Mouse (Mus musculus) frontal cortex, postnatal 10 days (tissue): ENCODE results near the gene Wwox.

Experiments used
- DNase-seq, 2 experiments: peaks; one replicate each; pipeline ENCODE4 v3.0.0; 2022; ENCODE audit warnings: low spot score in 2 of 2, mixed read lengths in 1 of 2

Wwox gene

DNA sequence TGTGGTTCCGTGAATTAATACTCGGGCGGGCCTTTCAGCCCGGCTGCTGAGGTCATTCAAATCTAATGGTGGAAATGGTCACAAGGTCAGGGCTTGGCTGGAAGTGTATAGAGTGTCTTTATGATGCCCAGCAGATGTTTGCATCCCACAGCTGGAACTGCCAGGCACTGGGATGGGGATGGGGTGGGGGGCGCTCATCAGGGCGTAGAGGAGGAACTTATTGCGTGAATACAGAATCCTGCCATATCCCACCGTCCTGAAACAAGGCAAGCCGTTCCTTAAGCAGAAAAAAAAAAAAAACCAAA, 571.3 kb downstream of the Wwox start:
- DNase-seq: no peak

DNA sequence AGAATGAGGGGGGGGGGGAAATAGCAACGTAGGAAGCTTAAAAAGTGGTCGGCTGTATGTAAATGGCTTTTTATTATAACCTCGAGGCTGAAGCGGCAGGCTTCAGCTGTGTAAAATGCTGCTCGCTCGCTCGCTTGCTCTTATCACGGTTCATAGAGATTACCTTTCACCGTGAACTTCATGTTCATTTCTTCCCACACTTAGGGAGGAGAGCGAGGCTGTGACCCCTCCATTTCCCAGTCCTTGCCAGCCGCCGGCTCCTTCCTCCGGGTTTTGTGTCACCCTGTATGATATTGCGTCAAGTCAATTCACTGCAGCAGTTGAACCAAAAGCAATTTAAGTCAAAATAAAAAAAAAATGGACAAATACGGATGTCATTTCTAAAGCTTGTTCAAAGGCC, 580.2 kb downstream of the Wwox start:
- DNase-seq: no peak

DNA sequence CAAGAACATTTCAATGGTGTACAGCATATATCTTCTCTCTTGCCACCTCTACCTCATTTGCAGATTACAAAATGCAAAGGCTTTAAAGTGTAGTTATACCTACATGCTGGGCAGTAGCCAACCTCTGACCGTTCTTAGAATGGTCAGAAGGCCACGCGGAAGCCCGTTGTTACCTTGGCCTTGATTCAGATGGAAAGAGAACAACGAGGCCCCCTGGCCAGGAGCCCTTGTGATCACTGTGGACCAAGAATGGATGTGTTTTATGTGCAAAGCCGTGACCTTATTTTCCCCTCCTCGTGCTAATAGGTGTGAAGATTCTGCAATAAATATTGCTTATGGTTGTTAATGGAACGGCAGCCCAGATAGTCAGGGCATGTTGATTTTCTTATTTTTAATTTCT, 582.3 kb downstream of the Wwox start:
- no peak for DNase-seq

DNA sequence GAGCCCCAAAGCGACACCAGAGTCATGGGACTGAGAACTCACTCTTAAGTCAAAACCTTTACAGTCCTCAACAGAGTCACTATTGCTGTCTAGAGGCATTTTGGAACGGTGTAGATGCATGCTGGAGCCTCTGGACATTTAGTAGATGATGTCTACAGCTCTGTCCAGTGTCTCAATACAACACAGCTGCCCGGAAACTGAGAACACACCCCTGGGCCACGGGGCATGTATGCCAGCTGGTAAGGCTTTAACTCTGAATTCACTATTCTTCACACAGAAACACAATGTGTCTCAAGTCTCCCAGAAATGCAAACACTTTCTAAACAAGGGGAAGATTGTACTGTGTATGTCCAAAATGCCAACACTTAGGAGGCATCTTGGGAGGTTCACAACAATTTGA, 584.6 kb downstream of the Wwox start:
- no peak for DNase-seq

DNA sequence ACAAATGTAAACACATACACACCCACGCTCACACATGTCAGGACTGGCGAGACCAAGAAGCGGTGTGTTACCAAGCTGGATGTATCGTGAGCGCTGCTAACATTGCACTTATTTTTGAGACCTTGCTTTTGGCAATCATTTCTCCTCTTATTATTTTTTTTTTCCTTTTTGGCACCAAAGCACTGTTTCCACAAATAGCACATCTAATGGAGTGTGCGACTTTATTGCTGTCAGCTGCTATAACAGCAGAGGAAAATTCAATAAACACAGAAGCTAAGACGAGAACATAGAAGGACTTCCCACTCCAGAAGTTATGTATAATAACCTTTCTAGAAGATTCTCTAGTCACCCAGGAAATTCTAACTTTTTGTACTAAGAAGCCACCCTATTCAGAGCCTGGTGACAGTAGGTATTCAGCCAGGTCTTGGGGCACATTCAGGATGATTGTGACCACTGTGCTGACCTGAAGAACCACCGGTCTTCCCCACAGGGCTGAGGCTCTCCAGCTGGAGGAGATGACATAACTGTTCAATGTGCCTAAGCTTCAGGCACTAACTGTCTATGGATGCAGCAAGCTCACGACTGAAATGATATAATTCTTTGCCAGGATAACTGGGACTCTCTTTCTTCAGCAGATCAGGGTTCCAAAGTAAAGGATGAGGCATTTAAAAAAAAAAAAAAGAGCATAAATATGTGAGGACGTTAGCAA, 586.1 kb downstream of the Wwox start:
- DNase-seq: no peak

DNA sequence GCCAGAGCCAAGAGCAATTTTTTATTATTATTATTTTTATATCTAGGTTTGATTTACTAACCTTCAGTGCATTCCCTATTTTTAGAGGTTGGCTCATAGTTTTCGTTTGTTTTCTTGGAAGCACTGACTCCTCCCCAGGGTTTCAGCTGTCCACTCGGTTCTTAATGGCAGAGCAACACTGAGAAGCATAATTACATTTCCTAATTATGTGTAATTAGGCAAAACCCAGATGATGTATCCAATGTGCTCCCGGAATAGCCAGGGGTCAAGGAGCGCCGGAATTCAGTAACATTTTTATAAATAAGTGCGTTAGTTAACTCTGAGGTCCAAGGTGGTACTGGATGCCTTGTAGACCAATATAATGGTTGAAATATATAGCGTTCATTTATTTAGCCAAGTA, 586.7 kb downstream of the Wwox start:
- no peak for DNase-seq

DNA sequence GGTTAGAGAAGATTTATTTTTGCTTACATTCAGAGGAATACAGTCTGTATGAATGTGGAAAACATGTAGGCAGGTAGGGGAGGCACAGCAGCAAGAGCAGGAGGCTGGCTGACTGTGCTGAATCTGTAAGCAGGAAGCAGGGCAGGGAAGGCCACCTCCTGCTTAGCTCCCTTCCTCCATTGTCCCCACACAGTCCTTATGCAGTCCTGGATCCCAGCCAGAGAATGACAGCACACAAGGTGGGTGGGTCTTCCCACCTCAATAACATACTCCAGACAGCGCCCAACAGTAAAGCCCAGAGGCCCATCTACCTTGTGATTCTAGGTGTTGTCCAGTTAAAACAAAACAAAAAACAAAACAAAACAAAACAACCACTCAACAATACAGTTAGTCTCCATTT, 593.7 kb downstream of the Wwox start:
- DNase-seq: no peak

DNA sequence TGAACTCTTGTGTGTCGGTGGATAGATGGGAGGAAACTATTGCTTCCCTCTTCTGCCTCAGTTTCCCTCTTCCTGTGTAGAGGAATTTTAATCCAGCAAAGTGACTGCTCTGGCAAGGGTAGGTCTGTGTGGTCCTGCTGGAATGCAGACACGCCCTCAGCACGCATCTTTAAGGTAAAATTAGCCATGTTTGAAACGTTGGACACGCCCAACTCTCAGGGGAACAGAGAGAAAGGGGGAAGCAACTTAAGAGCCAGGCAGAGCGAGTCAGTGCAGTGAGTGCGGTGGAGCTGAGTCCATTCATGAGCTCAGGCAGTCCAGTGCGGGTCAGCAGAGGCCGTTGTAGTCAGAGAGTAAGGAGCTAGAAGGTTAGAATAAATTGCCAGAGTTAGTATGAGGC, 596.6 kb downstream of the Wwox start:
- DNase-seq: no peak

DNA sequence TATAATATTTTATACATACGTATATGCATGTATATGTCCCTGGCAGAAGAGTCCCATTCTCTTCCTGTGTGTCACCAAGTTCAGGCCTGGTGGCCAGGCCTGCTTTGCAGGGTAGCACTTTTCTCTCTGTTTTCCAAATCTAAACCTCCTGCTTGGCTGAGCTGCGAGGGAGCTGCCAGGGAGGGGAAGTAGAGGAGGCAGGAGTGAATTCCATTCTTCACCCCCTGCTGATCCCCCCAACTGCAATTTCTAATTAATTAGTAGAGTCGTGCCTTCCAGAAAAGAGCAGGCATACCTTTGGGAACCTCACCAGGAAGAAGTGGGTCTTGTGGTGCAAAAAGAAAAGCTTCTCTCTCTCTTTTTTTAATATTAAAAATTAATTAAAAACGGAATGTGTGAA, 599.0 kb downstream of the Wwox start:
- DNase-seq: no peak

DNA sequence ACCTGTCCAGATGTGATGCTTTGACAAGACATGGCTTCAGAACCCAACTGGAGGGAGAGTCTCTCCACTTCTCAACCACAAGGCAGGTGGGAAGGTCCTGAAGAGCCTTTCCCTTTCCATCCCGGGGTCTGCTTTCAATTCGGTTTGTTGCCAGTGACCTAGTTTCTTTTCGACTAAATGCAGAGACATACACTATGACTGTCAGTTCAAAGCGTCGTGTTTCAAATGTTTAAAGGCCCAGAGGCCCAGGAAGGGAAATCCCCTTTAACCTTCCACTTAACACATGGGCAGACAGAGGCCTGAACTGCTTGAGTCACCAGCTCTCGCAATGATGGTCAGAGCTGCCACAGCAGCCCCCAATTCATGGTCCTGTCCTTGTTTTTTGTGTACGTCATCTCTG, 606.3 kb downstream of the Wwox start:
- DNase-seq: no peak

DNA sequence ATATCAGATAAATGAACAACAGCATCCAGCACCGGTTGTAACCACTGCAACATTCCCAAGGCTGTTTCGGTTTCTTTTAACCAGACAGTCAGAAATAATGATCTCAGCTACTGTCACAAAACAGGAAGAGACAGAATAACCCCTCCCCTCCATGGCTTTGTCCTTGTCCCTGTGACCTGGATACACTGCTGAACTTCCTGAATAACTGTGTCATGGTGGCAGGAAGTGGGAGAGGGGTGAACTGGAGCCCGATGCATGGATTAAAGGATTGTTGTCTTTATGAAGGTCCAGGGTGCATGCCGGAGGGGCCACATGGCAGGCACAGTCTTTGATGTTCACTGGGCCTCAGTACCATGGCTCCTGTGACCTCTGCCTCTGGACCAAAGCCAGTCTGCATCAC, 607.0 kb downstream of the Wwox start:
- no peak for DNase-seq

DNA sequence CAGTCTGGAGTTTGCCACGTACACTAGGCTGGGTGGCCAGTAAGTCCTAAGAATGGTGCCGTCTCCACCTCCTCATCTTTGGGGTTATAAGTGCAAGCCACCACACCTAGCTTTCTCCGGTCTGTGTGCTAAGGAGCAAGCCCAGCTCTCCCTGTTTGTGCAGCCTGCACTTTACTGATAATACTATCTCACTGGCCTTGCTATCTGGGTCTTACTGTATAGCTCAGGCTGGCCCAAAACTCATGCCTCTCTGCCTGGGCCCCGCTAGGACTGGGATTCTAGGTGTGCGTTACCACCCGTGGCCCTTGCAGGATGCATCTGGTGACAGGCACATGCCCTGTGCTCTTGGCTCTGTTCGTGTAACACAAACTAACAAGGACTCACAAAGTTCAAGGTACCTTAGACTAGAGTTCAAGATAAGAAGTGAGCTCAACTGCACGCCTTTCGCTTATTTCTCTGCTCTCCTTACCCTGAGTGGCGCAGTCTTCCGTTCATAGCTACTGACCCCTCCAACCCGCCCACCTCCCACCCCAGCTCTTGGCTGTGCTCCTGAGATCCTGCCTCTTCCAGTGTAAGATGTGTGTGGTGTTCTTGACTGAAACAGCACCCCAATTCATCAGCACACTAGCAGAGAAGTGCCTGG, 618.9 kb downstream of the Wwox start:
- DNase-seq: no peak

DNA sequence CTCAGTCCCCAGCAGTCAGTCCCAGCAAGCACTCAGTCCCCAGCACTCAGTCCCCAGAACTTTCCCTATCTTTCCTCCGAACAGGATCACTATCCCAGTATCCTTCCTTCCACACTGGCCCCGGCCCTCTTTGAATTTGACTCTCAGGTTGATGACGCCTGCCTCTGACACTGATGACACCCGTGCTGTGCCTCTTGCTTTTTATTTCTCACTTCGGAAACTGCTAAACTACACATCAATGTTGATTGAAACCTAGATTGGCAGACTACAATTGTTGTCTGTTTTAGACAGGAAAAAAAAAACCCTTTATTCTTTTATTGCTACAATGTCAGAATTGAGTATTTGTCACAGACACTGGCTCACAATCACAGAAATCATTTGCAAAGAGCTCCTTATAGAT, 624.2 kb downstream of the Wwox start:
- no peak for DNase-seq

DNA sequence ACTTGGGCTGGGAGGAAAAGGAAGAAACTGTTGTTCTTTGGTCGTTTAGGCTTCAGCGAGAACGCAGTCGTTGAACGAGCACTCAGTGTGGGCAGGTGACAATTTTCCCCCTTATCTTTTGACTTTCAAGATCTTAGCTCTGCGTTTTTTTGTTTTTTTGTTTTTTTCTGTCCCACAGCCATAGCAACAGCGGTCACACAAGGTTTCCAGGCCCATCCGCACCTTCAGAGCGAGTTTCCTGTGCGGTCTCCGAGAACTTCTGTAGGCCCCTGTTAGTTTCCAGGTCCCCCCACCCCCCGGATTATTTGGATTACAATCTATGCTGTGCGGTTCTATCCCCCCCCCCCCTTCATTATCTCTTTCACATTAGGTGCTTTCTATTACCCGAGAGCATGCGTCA, 625.2 kb downstream of the Wwox start:
- DNase-seq: no peak

DNA sequence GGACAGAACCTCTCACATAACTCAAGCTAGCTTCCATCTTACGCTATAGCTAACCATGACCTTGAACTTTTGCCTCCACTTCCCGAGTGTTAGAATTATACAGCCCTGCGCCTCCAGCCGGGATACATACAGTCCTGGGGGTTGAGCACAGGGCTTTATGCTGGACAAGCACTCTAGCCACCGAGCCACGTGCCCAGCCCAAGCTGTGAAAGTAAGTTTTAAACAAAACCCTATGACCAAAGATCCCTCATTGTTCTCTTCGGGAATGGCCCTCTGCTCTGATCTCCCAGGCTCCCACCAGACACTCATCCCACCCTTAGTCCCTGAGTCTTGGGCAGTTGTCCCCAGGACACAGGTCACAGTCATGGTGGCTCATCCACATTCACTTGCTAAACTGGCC, 625.9 kb downstream of the Wwox start:
- DNase-seq: no peak

DNA sequence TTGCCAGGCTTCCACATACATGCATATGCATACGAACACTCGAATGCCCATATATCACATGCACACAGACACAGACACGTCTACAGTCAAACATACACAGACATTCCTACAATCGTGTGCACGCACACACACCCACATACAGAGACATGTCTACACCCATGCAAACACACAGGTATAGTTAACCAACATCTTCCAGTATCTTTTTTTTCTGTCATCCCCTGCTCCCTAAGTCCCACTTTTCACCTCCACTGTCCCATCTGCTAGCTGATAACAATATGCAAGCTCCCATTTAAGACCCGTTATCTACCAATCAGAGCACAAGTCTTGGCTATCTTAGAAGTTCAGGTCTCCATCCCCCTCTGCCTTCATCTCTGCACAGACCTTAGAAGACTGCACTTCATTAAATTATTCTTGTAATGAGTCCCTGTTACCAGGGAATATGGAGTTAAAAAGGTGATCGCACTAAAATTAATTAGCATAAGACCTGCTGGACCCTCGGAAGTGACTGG, 627.1 kb downstream of the Wwox start:
- no peak for DNase-seq

DNA sequence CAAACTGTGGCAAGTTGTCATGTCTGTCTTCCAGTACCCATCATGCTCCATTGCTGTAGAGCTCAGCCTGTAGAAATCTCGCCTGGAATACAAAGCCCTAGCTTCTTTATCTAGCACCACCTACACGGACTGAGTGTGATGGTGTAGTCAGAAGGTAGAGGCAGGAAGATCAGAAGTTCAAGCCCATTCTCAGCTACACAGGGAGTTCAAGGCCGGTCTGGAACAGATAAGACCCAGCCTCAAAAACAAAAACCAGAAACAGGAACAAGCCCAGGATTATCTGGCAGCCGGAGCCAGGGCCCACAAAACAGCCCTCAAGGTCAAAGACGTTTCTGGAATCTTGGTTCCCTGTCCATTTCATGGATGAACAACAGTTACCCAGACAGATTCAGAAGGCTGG, 629.3 kb downstream of the Wwox start:
- no peak for DNase-seq

DNA sequence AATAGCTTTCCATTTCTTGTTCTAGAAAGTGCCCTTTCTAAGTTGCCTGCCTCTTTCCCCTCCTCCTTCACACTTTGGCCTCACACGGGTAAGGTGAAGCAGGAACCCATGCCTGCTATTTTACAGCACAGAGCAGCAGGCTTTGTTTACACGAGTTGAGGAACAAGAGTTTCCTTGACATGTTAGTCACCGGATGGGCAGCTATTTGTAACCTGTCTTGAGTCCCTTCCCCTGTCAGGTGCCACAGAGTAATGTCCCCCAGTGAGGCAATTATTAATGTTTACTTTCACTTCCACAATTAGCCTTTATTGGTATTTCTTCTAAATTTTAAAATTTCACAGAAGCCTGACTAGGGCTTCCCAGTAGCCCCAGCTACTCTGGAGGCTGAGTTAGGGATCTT, 630.8 kb downstream of the Wwox start:
- DNase-seq: no peak

DNA sequence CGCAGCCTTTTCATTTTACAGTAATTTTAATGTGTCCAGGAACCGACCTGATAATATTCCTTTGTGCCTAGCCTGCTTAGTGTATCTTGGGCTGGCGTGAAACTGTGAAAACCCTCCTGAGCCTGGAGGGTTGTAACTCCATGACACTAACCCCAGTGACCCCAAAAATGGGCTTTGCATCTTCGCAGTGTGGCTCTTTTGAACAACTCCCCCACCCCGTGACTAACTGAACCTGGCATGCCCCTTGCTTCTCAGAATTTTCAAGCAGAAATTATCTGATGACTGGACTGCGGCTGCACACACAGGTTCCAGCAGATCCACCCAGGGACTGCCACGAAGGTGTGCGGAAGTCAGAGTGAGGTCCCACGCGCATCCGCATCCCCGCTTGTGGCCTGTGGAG, 631.8 kb downstream of the Wwox start:
- DNase-seq: no peak

DNA sequence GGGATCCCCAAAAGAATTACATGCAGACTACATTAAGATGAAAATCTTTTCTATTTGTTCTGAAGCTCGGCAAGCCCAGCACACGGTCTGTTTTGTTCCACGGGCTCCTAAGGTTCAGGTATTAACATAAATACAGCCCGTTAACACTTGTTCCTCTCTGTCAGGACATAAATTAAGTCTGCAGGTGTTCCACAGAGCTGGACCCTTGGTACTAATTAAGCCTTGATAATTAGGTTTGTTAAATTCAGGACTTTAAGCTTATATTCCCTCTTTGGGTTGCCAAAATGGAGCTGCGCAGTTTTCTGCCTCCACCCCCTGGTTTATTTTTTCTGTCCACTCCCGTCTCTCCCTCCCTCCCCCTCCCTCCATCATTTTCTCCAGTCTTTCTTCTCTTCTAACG, 638.8 kb downstream of the Wwox start:
- DNase-seq: no peak

DNA sequence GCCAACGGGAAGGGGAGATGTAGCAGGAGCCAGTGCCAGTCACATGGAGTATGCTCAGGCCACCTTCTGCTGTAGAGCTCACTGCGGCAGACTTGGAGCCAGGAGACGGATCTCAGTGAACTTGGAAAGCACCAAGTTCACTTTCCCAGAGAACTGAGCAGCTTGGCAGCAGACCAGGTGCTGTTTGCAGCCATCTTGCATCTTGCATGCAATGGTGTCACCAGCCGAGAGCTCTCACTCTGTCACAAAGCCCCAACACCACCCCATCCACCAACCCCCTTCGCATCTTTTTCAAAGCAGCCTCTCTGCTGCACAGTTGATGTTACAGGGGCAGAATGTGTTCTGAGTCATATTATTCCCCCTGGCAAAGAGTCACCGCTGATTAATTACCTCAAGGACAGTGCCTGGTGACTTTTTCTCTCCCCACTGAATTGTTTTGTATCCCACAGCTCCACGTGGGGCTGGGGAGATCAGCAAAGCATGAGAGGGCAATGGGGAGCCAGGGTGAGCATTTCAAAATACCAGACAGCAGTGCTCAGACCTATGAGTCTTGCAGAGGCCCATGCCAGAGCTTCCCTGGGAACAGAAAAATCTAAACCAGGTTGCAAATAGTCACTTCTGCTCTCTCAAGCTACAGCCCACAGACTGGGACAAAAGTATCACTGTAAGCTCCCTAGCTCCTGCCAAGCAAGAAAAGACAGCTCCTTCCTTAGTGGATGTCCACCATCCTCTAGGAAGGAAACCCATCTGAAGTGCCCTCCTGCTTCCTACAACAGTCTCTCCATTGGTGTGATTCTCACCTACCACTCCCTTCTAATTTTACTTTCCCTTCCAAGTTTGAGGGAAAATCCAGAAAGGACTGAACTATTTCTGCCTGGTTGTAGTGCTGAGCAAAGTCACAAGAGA, 642.1 kb downstream of the Wwox start:
- DNase-seq: no peak

DNA sequence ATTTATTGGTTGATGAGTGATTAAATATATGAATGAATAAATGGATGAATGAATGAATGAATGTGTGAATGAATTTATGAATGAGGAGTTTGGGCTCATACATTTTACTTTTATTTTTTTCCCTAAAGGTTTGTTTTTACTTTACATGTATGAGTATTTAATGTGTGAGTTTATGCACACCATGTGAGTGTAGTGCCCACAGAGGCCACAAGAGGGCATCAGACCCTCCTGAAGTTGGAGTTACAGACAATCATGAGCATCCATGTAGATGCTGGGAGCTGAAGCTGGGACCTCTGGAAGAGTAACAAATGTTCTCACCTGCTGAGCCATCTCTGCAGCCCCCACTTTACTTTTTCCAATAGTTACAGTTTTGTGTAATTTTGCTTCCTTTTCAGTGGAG, 648.7 kb downstream of the Wwox start:
- no peak for DNase-seq

DNA sequence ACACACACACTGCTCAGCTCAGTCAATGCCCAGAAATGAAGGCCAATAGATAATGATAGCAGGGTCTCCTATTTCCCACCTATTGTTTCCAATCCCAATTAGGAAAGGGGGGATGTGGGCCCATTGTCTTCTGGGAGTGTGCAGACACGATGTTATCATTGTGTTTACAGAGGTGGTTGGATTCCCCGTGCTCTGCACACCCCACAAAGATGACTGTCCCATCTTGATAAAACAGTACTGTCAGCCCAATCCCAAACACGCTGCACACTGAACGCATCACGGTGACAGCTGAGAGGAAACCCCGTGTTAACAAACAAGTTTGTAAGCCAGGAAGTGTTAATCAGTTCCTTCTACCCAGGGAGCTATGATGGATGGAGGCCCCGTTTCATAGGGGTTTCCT, 650.3 kb downstream of the Wwox start:
- no peak for DNase-seq
